8 mouse cellular contexts compared by ENCODE assay signal in genomic region chr2:34961481-34962036, GRCm38 (mm10). TPM values are rescaled to one million over a fixed set of nuclear protein-coding genes. Genes with fewer than 3 reads are reported as not detected.
DNase-seq lines count a peak whose midpoint lies in the region; ATAC-seq and TF ChIP-seq lines count a peak whose summit lies in the region.

Gene Traf1 (minus strand): TSS chr2:34961772.

- peaks cover 11% of the 10 kb centered on the region for H3K27me3 ChIP-seq in forebrain, embryonic 12.5 days
- H3K27me3 ChIP-seq in hindbrain, embryonic 12.5 days = peaks cover 11% of the 10 kb centered on the region; the same call in 1 of the 2 replicates
- H3K27me3 ChIP-seq in limb, embryonic 13.5 days = peaks cover 26% of the 10 kb centered on the region; the same call in 1 of the 2 replicates
- H3K27me3 ChIP-seq in midbrain, embryonic 14.5 days (ENCODE audit: control insufficient read depth, insufficient read depth, low read length) = no peaks in the 10 kb centered on the region
- H3K27me3 ChIP-seq in thymus, adult 2 months (ENCODE audit: control insufficient read depth, insufficient read depth, low read length) = no peaks in the 10 kb centered on the region

- 0 out of 2 replicates have a peak, but pooled peaks have one; percentile 33 for TF ChIP-seq POLR2A in thymus, adult 2 months (IDR thresholded peaks at IDR 0.05; ENCODE audit: control insufficient read depth, extremely low read depth, insufficient read depth, low read length, poor library complexity)

- H3K9ac ChIP-seq in forebrain, embryonic 12.5 days = no peak within 1 kb of the TSS
- H3K9ac ChIP-seq in hindbrain, embryonic 12.5 days = peak within 1 kb of the TSS; percentile 25; the same call in 1 of the 2 replicates
- H3K9ac ChIP-seq in limb, embryonic 13.5 days = peak within 1 kb of the TSS; percentile 14
- no peak within 1 kb of the TSS; the same call in 1 of the 2 replicates for H3K9ac ChIP-seq in midbrain, embryonic 14.5 days (replicated peaks; ENCODE audit: low read length)

- DNase-seq in left cerebral cortex, adult 2 months (ENCODE audit: extremely low spot score in 1 of 2, low spot score in 2 of 2) = peak in 1 of 2 experiments; percentile 28
- DNase-seq in left cerebral cortex, postnatal 14 days (ENCODE audit: low spot score in 2 of 2) = no peak
- no peak for DNase-seq in midbrain, embryonic 14.5 days
- DNase-seq in thymus, adult 2 months = peak; percentile 60
- no peak for DNase-seq in cerebellum, adult 9-11 months

- ATAC-seq in forebrain, embryonic 12.5 days (ENCODE audit: low FRiP score) = no peak
- ATAC-seq in hindbrain, embryonic 12.5 days (ENCODE audit: low FRiP score) = no peak
- ATAC-seq in limb, embryonic 13.5 days (ENCODE audit: low FRiP score, low read depth) = peak; percentile 30; the same call in 1 of the 2 replicates
- ATAC-seq in midbrain, embryonic 14.5 days (ENCODE audit: low FRiP score, low TSS enrichment) = no peak

- peaks cover 8% of the 10 kb centered on the region; the same call in 1 of the 2 replicates for H3K4me1 ChIP-seq in forebrain, embryonic 12.5 days
- H3K4me1 ChIP-seq in hindbrain, embryonic 12.5 days = no peaks in the 10 kb centered on the region
- H3K4me1 ChIP-seq in limb, embryonic 13.5 days = peaks cover 22% of the 10 kb centered on the region; the same call in 1 of the 2 replicates
- H3K4me1 ChIP-seq in midbrain, embryonic 14.5 days (ENCODE audit: control insufficient read depth, insufficient read depth, low read length) = no peaks in the 10 kb centered on the region
- H3K4me1 ChIP-seq in thymus, adult 2 months (replicated peaks; ENCODE audit: control insufficient read depth, insufficient read depth, low read length) = peaks cover 82% of the 10 kb centered on the region

- WGBS in forebrain, embryonic 12.5 days = 23% methylated on average over 20 of the region's 20 CpGs
- WGBS in hindbrain, embryonic 12.5 days = 17% methylated on average over 20 of the region's 20 CpGs
- 9% methylated on average over 20 of the region's 20 CpGs for WGBS in limb, embryonic 13.5 days
- 15% methylated on average over 20 of the region's 20 CpGs for WGBS in midbrain, embryonic 14.5 days
- WGBS in thymus, adult 2 months = 9% methylated on average over 19 of the region's 20 CpGs

- H3K36me3 ChIP-seq in forebrain, embryonic 12.5 days (replicated peaks) = no peaks in the 10 kb centered on the region
- no peaks in the 10 kb centered on the region for H3K36me3 ChIP-seq in hindbrain, embryonic 12.5 days
- no peaks in the 10 kb centered on the region for H3K36me3 ChIP-seq in limb, embryonic 13.5 days
- no peaks in the 10 kb centered on the region for H3K36me3 ChIP-seq in midbrain, embryonic 14.5 days (ENCODE audit: control insufficient read depth, insufficient read depth, low read length)
- H3K36me3 ChIP-seq in thymus, adult 2 months (ENCODE audit: control insufficient read depth, insufficient read depth, low read length) = no peaks in the 10 kb centered on the region

- no peak for TF ChIP-seq CTCF in left cerebral cortex, adult 2 months (IDR thresholded peaks at IDR 0.05)
- 0 out of 2 replicates have a peak, but pooled peaks have one; percentile 23 for TF ChIP-seq CTCF in thymus, adult 2 months (IDR thresholded peaks at IDR 0.05; ENCODE audit: borderline replicate concordance, control insufficient read depth, extremely low read depth, insufficient read depth, low read length, poor library complexity)

- H3K27ac ChIP-seq in left cerebral cortex, adult 2 months = no peak within 1 kb of the TSS
- no peak within 1 kb of the TSS for H3K27ac ChIP-seq in forebrain, embryonic 12.5 days
- no peak within 1 kb of the TSS for H3K27ac ChIP-seq in hindbrain, embryonic 12.5 days
- H3K27ac ChIP-seq in limb, embryonic 13.5 days = no peak within 1 kb of the TSS
- H3K27ac ChIP-seq in midbrain, embryonic 14.5 days (replicated peaks; ENCODE audit: low read depth, low read length) = no peak within 1 kb of the TSS
- H3K27ac ChIP-seq in thymus, adult 2 months (ENCODE audit: control insufficient read depth, insufficient read depth, low read length) = peak within 1 kb of the TSS; percentile 96

- peak within 1 kb of the TSS; percentile 24; the same call in 1 of the 2 replicates for H3K4me3 ChIP-seq in left cerebral cortex, adult 2 months
- H3K4me3 ChIP-seq in forebrain, embryonic 12.5 days (replicated peaks) = peak within 1 kb of the TSS; percentile 8; the same call in 1 of the 2 replicates
- H3K4me3 ChIP-seq in hindbrain, embryonic 12.5 days = peak within 1 kb of the TSS; percentile 14; the same call in 1 of the 2 replicates
- peak within 1 kb of the TSS; percentile 33 for H3K4me3 ChIP-seq in limb, embryonic 13.5 days
- no peak within 1 kb of the TSS for H3K4me3 ChIP-seq in midbrain, embryonic 14.5 days (replicated peaks; ENCODE audit: low read depth, low read length)
- H3K4me3 ChIP-seq in thymus, adult 2 months (ENCODE audit: control insufficient read depth, insufficient read depth, low read length) = peak within 1 kb of the TSS; percentile 46

- no peaks in the 10 kb centered on the region for H3K9me3 ChIP-seq in forebrain, embryonic 12.5 days
- H3K9me3 ChIP-seq in hindbrain, embryonic 12.5 days (replicated peaks) = no peaks in the 10 kb centered on the region
- no peaks in the 10 kb centered on the region for H3K9me3 ChIP-seq in limb, embryonic 13.5 days
- H3K9me3 ChIP-seq in midbrain, embryonic 14.5 days (ENCODE audit: control insufficient read depth, low read length) = no peaks in the 10 kb centered on the region

- intact Hi-C loops in left cerebral cortex, adult 2 months (cut with DNase I) = no loop called here
- intact Hi-C loops in left cerebral cortex, postnatal 14 days (cut with DNase I) = no loop called here

- peak within 1 kb of the TSS; percentile 38 for H3K4me2 ChIP-seq in forebrain, embryonic 12.5 days
- H3K4me2 ChIP-seq in hindbrain, embryonic 12.5 days (replicated peaks) = peak within 1 kb of the TSS; percentile 44
- H3K4me2 ChIP-seq in limb, embryonic 13.5 days (replicated peaks) = peak within 1 kb of the TSS; percentile 64
- peak within 1 kb of the TSS; percentile 37 for H3K4me2 ChIP-seq in midbrain, embryonic 14.5 days (ENCODE audit: low read length)

RNA-seq across cellular contexts. Expression of gene Traf1, which starts in this region (rescaled TPM):
- total RNA-seq in left cerebral cortex, adult 2 months (2021) = 1 to 10 TPM; 1.3 to 1.6 TPM
- under 1 TPM; 0.59 to 0.78 TPM for total RNA-seq in left cerebral cortex, postnatal 14 days (2021)
- polyA plus RNA-seq in forebrain, embryonic 12.5 days (2016; fragmentation: Nextera tagmentation; extraction: Ambion mirVana) = 0.37 and 0.45 TPM in 2 replicates
- 1.1 and 2.3 TPM in 2 replicates for polyA plus RNA-seq in hindbrain, embryonic 12.5 days (2016; fragmentation: Nextera tagmentation; extraction: Ambion mirVana)
- polyA plus RNA-seq in limb, embryonic 13.5 days (2015; fragmentation: Nextera tagmentation; extraction: Ambion mirVana) = 3.3 TPM in 2 replicates
- 0.87 and 3.3 TPM in 2 replicates for polyA plus RNA-seq in midbrain, embryonic 14.5 days (2014; fragmentation: Nextera tagmentation; extraction: Ambion mirVana)
- polyA plus RNA-seq in thymus, adult 2 months (2012; rRNA removed) = 76.7 and 80.4 TPM in 2 replicates

Comparison
In these comparisons a context has a peak if more than half of its experiments do, and no peak if none do; other contexts are left out.
1. RNA of gene Traf1 (polyA plus RNA-seq): 76.7 to 80.4 TPM in thymus, adult 2 months; 3.3 TPM in limb, embryonic 13.5 days, 1.1 to 2.3 TPM in hindbrain, embryonic 12.5 days, 0.87 to 3.3 TPM in midbrain, embryonic 14.5 days and 0.37 to 0.45 TPM in forebrain, embryonic 12.5 days; every median in the first group is over 10 times any median in the second.
2. H3K9ac ChIP-seq: peak in hindbrain, embryonic 12.5 days (single experiment) and limb, embryonic 13.5 days (single experiment); none in forebrain, embryonic 12.5 days (single experiment) and midbrain, embryonic 14.5 days (single experiment).
3. Peak in every context shown above with its lines, with median percentiles within 50 percentile points of each other: H3K4me2 ChIP-seq.